ENCODE assay signal across 18 mouse cellular contexts in genomic region chr3:108126327-108126726, GRCm38 (mm10). TPM values are rescaled to one million over a fixed set of nuclear protein-coding genes. Genes with fewer than 3 reads are reported as not detected.
"Had no signal": no experiment of that assay in that cellular context is flagged by ENCODE, and none has a peak within 500 bp of the region (broad histone marks: within the 10 kb centered on the region; RNA-seq: fewer than 3 reads in every experiment).

No protein-coding gene starts in this region.

- H3K27ac ChIP-seq: liver, embryonic 15.5 days; lung, embryonic 15.5 days; macrophage; midbrain, embryonic 13.5 days; midbrain, embryonic 15.5 days; neural tube, embryonic 12.5 days had no signal

- H3K9me3 ChIP-seq: liver, embryonic 15.5 days; lung, embryonic 15.5 days; megakaryocyte, embryonic 14.5 days; midbrain, embryonic 13.5 days; midbrain, embryonic 15.5 days; neural tube, embryonic 12.5 days had no signal

- H3K4me3 ChIP-seq: liver, embryonic 15.5 days; lung, embryonic 15.5 days; megakaryocyte, embryonic 14.5 days; midbrain, embryonic 13.5 days; midbrain, embryonic 15.5 days; neural tube, embryonic 12.5 days had no signal

- H3K9ac ChIP-seq: liver, embryonic 15.5 days; liver, postnatal 0 days; lung, embryonic 15.5 days; midbrain, embryonic 13.5 days; midbrain, embryonic 15.5 days; neural tube, embryonic 12.5 days had no signal

- H3K4me2 ChIP-seq: liver, embryonic 15.5 days; lung, embryonic 15.5 days; midbrain, embryonic 11.5 days; midbrain, embryonic 13.5 days; midbrain, embryonic 15.5 days; neural tube, embryonic 12.5 days had no signal

- DNase-seq: liver, postnatal 0 days; lung, adult 2 months; lung, postnatal 14 days; lung, postnatal 36 days; right cerebral cortex, postnatal 14 days; spleen, adult 18-20 months; thymus, adult 18-20 months; thymus, postnatal 14 days; thymus, postnatal 36 days had no signal

- ATAC-seq: liver, postnatal 0 days; lung, postnatal 0 days; midbrain, embryonic 13.5 days; midbrain, embryonic 15.5 days had no signal

- H3K27me3 ChIP-seq: liver, embryonic 15.5 days; lung, embryonic 15.5 days; megakaryocyte, embryonic 14.5 days; midbrain, embryonic 13.5 days; midbrain, embryonic 15.5 days; neural tube, embryonic 12.5 days had no signal

- H3K4me1 ChIP-seq: midbrain, embryonic 15.5 days; neural tube, embryonic 12.5 days had no signal

RNA-seq across cellular contexts. Expression of gene Gpr61, which starts 28.4 kb away (rescaled TPM):
- polyA plus RNA-seq: liver, postnatal 0 days; lung, adult 2 months; lung, postnatal 0 days; macrophage had no signal

RNA-seq across cellular contexts. Expression of gene Gnat2, which starts 33.7 kb away (rescaled TPM):
- polyA plus RNA-seq: lung, adult 2 months; macrophage had no signal
